Mouse (Mus musculus) hindbrain, embryonic 13.5 days (tissue): ENCODE data around the gene Ddah2. TPM values are rescaled to one million over a fixed set of nuclear protein-coding genes. Genes with fewer than 3 reads are reported as not detected.

Source experiments
- ATAC-seq: fragments of 200-750 bp; cut with Nextera tagmentation; 2 replicates; pipeline ENCODE4 v1.8.0; 2017; ENCODE audit warnings: moderate TSS enrichment; ENCODE audit not compliant: low FRiP score
- H3K27ac ChIP-seq: fragments of 300-500 bp; sonication (generic); 2 replicates; pipeline ENCODE4 v1.5.1; 2015; ENCODE audit warnings: inconsistent platforms, mild to moderate bottlenecking, moderate library complexity
- H3K27me3 ChIP-seq: fragments of 300-500 bp; sonication (generic); 2 replicates; pipeline ENCODE4 v1.6.1; 2015; ENCODE audit warnings: mild to moderate bottlenecking, inconsistent platforms
- H3K36me3 ChIP-seq: fragments of 300-500 bp; sonication (generic); 2 replicates; pipeline ENCODE4 v1.6.1; 2015; ENCODE audit warnings: mild to moderate bottlenecking, inconsistent platforms
- H3K4me1 ChIP-seq: fragments of 300-500 bp; sonication (generic); replicated peaks from 2 replicates; pipeline ENCODE4 v1.6.1; 2015; ENCODE audit warnings: inconsistent platforms
- H3K4me2 ChIP-seq: fragments of 300-500 bp; sonication (generic); 2 replicates; pipeline ENCODE4 v1.6.1; 2015; ENCODE audit warnings: inconsistent platforms, mild to moderate bottlenecking, moderate library complexity
- H3K4me3 ChIP-seq: fragments of 300-500 bp; sonication (generic); 2 replicates; pipeline ENCODE4 v1.5.1; 2015; ENCODE audit warnings: mild to moderate bottlenecking, inconsistent platforms
- H3K9ac ChIP-seq: fragments of 300-500 bp; sonication (generic); 2 replicates; pipeline ENCODE4 v1.6.1; 2015; ENCODE audit warnings: mild to moderate bottlenecking, inconsistent platforms
- H3K9me3 ChIP-seq: fragments of 300-500 bp; sonication (generic); 2 replicates; pipeline ENCODE4 v1.6.1; 2016; ENCODE audit warnings: inconsistent platforms
- WGBS: fragments of 180-500 bp; shearing (Covaris S2); methylation state at CpG from one replicate; pipeline ENCODE4 v1.1.7; 2015; 5-methylcytosine and 5-hydroxymethylcytosine counted together
- polyA plus RNA-seq: library from polyadenylated mRNA; unstranded; fragments of >200 nt; fragmentation: Nextera tagmentation; extraction: Ambion mirVana; gene quantifications from 2 replicates; pipeline ENCODE4 v1.2.1, GENCODE M21; 2015

Gene Ddah2
- polyA plus RNA-seq, 1 experiment from 2014 or later: 426 TPM

DNA sequence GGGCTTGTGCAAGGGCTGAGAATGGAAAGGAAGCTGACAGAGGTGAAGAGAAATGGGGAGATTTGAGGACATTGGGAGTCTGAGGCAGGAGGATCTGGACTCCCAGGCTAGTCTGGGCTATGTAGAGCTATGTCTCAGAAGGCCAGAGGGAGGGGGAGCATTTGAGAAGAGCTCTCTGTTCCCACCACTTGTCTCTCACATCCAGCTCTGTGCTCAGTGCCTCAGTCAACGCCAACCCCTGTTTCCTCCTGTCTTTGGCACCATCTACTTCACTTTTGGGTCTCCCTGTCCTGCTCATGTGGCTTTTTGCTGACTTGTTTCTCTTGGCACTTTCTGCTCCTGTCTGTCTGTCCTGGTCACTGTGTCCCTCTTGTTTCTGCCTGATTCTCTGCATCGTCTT, 18.4 kb downstream of the Ddah2 start:
- Histone ChIP-seq H3K4me1 (peaks cover 12% of the 10 kb centered on the region), H3K36me3 (no peaks in the 10 kb centered on the region), H3K27ac (no peak overlapping the region), H3K9me3 (no peaks in the 10 kb centered on the region), H3K27me3 (no peaks in the 10 kb centered on the region), H3K4me2 (peak overlapping the region; percentile 44), H3K4me3 (no peak overlapping the region), H3K9ac (peak overlapping the region; percentile 44)
- 40% methylated on average over 2 of the region's 2 CpGs for WGBS
- no peak for ATAC-seq

DNA sequence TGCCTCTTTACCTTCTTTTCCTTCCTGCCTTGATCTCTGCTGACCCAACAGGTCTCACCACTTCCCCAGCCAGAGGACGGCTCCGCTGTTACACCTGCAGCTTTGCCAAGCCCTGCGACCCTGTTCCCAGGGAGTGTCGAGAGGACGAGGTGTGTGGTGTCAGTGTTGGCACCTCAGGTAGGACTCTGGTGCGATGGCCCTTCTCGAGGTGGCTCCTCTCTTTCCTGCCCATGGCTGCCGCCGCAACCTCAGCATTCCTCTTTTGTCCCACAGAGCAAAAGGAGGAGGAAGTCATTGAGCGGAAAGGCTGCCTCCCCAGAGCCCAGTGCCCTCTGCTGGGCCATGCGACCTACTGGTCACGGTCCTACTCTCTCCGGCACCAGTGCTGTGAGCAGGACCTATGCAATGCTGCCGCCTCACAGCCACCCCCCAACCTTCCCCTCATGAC, 19.0 kb downstream of the Ddah2 start, which contains the start of gene Ly6g6d:
Ly6g6d (minus strand) TSS at position 280 of the 448 bp plus-strand sequence.
- Histone ChIP-seq H3K27me3 (no peaks in the 10 kb centered on the region), H3K36me3 (no peaks in the 10 kb centered on the region), H3K9ac (peak within 1 kb of the TSS; percentile 44), H3K4me1 (peaks cover 12% of the 10 kb centered on the region), H3K9me3 (no peaks in the 10 kb centered on the region), H3K4me2 (peak within 1 kb of the TSS; percentile 44), H3K27ac (no peak within 1 kb of the TSS; the same call in 1 of the 2 replicates), H3K4me3 (peak within 1 kb of the TSS; percentile 10; the same call in 1 of the 2 replicates)
- 14% methylated on average over 14 of the region's 14 CpGs for WGBS
- ATAC-seq: no peak

DNA sequence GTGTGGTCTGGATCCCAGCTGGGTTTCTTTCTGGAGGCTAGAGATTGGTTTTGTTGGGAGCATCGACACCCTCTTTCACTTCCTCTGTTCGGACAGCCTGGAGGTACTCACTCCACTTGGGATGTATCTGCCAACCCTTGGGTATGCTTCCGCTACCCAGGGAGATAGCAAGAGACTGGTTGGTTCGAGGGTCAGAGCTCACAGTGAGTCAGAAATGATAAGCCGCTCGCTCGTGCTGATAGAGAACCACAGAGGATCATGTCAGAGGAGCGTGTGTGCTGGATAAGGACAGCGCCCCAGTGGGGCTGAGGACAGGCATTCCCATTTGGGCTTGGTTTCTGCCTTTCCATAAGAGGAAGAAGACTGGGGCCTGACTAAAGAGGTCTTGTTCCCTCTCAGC, 20.9 kb downstream of the Ddah2 start:
- 74% methylated on average over 9 of the region's 9 CpGs for WGBS
- Histone ChIP-seq H3K4me3 (no peak overlapping the region), H3K9me3 (no peaks in the 10 kb centered on the region), H3K27me3 (no peaks in the 10 kb centered on the region), H3K27ac (no peak overlapping the region), H3K36me3 (no peaks in the 10 kb centered on the region), H3K4me2 (no peak overlapping the region), H3K9ac (no peak overlapping the region), H3K4me1 (peaks cover 12% of the 10 kb centered on the region)
- ATAC-seq: no peak

DNA sequence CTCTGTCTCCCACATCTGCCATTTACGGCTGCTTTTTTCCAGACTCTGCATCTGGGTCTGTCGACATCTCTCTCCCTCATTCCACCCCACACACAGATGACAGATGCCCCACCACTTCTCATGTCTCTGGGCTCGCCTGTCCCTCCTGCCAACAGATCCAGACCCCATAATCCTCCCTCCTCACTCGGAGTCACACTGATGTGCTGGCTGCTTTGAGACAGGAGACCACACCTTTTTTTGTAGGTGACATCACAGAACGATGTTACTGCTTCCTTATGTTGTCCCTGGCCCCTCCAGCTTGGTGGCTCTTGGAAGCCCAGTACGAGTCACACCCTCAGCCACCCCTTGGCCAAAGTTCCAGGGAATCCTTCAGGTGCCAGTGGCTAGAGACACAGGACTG, 21.4 kb downstream of the Ddah2 start:
- WGBS: 71% methylated on average over 6 of the region's 6 CpGs
- no peak overlapping the region for H3K27ac ChIP-seq
- H3K9me3 ChIP-seq: no peaks in the 10 kb centered on the region
- H3K36me3 ChIP-seq: no peaks in the 10 kb centered on the region
- no peaks in the 10 kb centered on the region for H3K27me3 ChIP-seq
- H3K4me2 ChIP-seq: no peak overlapping the region
- H3K4me1 ChIP-seq: peaks cover 12% of the 10 kb centered on the region
- H3K4me3 ChIP-seq: no peak overlapping the region
- no peak for ATAC-seq
- no peak overlapping the region for H3K9ac ChIP-seq

DNA sequence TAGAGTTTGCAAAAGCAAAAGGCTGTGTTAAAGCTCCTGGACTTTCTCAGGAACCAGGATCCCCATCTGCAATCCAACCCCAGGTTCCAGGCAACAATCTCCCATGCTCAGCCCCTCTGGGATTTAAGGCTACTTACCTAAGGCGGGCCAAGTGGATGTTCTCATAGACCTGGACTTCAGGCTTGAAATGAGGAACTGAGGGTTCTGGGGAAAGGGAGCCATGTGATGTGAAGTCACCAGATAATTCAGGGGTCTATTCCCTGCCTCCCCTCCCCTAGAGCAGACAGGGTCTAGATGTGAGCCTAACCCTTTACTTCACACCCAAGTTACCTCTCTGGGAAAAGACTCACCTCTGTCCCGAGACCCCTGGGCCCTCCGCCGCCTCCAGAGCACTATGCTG, 21.9 kb downstream of the Ddah2 start:
- H3K4me1 ChIP-seq: peaks cover 12% of the 10 kb centered on the region
- no peak overlapping the region for H3K4me2 ChIP-seq
- ATAC-seq: no peak
- H3K36me3 ChIP-seq: no peaks in the 10 kb centered on the region
- WGBS: 54% methylated on average over 4 of the region's 4 CpGs
- H3K9ac ChIP-seq: no peak overlapping the region
- H3K9me3 ChIP-seq: no peaks in the 10 kb centered on the region
- no peaks in the 10 kb centered on the region for H3K27me3 ChIP-seq
- no peak overlapping the region for H3K27ac ChIP-seq
- no peak overlapping the region for H3K4me3 ChIP-seq

DNA sequence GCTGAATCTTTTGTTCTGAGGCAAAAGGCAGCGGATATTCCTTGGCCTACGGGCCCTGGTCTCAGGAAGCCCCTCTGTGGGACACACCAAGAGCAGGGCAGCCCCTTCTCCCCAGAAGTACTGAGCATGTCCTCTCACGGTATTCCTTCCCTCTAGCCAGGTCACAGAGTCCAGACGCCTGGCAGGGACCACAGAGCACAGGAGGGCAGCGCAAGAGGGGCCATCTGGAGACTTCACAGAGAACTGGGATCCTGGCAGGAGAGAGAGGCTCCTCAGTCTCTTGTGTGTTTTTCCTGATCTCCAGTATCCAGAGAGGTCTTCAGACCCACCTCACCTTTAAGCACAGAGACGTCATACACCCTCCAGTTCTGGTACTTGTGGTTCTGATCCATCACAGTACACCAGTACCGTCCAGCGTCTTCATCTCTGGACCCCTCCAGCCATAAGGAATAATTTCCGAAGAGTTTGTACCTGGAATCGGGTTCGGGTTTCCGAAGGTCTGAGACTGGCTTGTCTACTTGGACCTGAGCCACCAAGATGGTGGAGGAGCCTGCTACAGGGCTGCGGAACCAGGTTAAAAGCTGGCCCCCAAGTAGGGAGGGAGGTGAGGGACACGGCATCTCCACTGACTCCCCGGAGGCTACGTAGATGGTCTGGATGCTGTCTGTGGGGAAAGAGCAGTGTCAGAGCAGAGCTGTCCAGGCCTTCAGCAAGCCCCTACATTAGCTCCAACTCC, 24.2 kb downstream of the Ddah2 start:
- no peaks in the 10 kb centered on the region for H3K36me3 ChIP-seq
- H3K9me3 ChIP-seq: no peaks in the 10 kb centered on the region
- H3K4me1 ChIP-seq: peaks cover under 1% of the 10 kb centered on the region
- 85% methylated on average over 16 of the region's 16 CpGs for WGBS
- H3K9ac ChIP-seq: no peak overlapping the region
- no peak overlapping the region for H3K27ac ChIP-seq
- no peak overlapping the region for H3K4me3 ChIP-seq
- H3K4me2 ChIP-seq: no peak overlapping the region
- ATAC-seq: no peak
- H3K27me3 ChIP-seq: no peaks in the 10 kb centered on the region

DNA sequence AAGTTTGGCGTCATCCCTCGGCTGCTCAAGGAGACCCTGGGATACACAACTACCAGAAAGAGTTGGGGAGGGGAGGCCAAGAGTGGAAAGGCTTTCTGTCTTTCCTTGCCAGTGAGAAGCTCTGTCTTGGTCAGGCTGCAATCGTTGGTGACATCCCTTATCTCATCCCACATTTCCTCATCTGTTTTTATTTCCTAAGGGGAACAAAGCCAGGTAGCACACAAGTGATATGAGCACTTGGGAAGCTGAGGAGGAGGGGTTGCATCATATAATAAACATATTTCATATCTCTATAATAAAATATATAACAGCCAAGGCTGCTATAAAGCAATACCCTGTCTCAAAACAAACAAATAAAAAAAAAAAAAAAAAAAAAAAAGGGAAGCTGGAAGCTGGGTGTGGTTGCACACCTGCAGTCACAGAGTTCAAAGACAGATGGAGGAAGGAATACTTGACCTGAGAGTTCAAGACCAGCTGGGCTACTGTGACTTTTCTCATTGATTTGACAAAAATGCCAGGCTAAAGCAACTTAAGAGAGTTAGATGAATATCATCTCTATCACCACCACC, 25.2 kb downstream of the Ddah2 start:
- Histone ChIP-seq H3K27ac (no peak overlapping the region), H3K9ac (no peak overlapping the region), H3K4me3 (no peak overlapping the region), H3K9me3 (no peaks in the 10 kb centered on the region), H3K4me2 (no peak overlapping the region), H3K36me3 (no peaks in the 10 kb centered on the region), H3K27me3 (no peaks in the 10 kb centered on the region), H3K4me1 (no peaks in the 10 kb centered on the region)
- ATAC-seq: no peak
- 86% methylated on average over 3 of the region's 3 CpGs for WGBS

DNA sequence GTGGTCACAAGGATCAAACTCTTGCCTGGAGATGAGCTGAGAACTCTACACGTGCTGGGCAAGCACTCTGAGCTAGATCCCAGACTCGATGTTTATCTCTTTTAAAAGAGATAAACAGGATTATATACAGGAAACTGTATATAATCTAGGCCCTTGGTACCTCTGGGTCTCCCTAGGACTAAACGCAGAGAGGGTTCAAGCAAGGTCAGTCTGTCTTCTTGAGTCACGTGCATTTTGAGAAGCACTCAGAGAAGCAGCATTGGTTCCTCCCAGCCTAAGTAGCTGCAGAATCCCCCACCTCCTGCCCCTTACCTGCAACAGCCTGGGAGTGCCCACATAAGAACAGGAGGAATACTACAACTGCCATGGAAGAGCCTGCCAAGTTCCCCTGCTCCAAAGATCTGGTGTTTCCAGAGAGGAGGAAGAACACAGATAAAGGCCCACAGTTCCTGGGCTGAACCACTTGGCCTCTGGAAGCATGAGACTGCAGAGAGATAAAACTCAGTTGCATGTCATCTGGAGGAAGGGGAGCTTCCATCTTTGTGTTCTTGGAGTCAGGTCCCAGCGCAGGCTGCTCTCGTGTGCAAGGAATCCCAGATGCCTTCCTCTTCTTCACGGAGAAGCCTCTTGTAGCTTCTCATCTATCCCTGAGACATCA, 26.5 kb downstream of the Ddah2 start, which contains the start of gene Ly6g6f:
Ly6g6f (minus strand) TSS at position 403 of the 658 bp plus-strand sequence.
- H3K4me3 ChIP-seq: no peak within 1 kb of the TSS
- H3K27ac ChIP-seq: no peak within 1 kb of the TSS
- H3K4me2 ChIP-seq: no peak within 1 kb of the TSS
- no peaks in the 10 kb centered on the region for H3K36me3 ChIP-seq
- H3K27me3 ChIP-seq: no peaks in the 10 kb centered on the region
- no peak for ATAC-seq
- H3K9me3 ChIP-seq: no peaks in the 10 kb centered on the region
- no peak within 1 kb of the TSS for H3K9ac ChIP-seq
- 84% methylated on average over 7 of the region's 7 CpGs for WGBS
- H3K4me1 ChIP-seq: peaks cover 7% of the 10 kb centered on the region

DNA sequence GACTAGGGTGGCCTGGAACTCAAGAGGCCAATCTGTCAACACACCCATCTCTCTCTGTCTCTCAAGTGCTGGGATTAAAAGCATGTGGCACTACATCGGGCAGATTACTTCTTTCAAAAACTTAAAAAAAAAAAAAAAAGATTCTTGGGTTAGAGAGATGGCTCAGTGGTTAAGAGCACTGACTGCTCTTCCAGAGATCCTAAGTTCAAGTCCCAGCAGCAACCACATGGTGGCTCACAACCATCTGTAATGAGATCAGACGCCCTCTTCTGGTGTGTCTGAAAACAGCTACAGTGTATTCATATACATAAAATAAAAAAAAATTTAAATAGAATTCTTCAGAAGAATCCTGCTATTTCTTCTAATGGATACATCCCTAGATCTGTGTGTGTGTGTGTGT, 29.3 kb downstream of the Ddah2 start:
- 64% methylated on average over 2 of the region's 2 CpGs for WGBS
- H3K4me1 ChIP-seq: peaks cover 15% of the 10 kb centered on the region
- no peak overlapping the region for H3K9ac ChIP-seq
- no peak overlapping the region for H3K4me2 ChIP-seq
- no peak for ATAC-seq
- no peak overlapping the region for H3K27ac ChIP-seq
- no peak overlapping the region for H3K4me3 ChIP-seq
- no peaks in the 10 kb centered on the region for H3K27me3 ChIP-seq
- no peaks in the 10 kb centered on the region for H3K9me3 ChIP-seq
- H3K36me3 ChIP-seq: peaks cover 22% of the 10 kb centered on the region

DNA sequence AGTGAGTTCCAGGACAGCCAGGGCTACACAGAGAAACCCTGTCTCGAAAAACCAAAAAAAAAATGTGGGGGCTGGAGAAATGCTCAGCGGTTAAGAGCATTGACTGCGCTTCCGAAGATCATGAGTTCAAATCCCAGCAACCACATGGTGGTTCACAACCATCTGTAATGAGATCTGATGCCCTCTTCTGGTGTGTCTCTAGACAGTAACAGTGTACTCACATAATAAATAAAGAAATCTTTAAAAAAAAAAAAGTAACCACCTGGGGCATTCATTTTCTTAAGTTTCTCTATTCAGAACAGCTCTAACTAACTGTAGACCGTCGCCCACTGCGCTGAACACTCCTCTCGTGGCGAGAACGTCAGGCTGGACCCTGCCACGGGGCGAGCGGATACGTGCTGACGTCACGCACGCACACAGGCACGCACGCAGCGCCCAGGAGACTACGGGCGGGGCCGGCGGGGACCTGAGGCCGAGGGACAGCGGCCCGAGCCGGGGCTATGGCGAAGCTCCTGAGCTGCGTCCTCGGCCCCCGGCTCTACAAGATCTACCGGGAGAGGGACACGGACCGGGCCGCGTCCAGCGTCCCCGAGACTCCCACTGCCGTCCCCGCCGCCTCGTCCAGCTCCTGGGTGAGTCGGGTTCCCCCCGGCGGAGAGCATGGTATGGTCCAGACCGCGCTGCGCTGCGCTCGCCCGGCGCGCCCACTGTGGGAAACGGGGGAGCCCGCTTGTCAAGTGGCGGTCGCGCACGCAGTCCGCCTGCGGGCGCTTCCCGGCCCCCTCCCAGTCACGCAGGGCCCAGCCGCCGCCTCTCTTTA, 30.2 kb downstream of the Ddah2 start, which contains the start of gene Abhd16a:
Abhd16a (plus strand) TSS at position 439 of the 820 bp plus-strand sequence.
- Histone ChIP-seq H3K36me3 (peaks cover 30% of the 10 kb centered on the region), H3K27me3 (no peaks in the 10 kb centered on the region), H3K4me2 (peak within 1 kb of the TSS; percentile 68), H3K27ac (peak within 1 kb of the TSS; percentile 98), H3K9me3 (no peaks in the 10 kb centered on the region), H3K4me1 (peaks cover 15% of the 10 kb centered on the region), H3K4me3 (peak within 1 kb of the TSS; percentile 60), H3K9ac (peak within 1 kb of the TSS; percentile 90)
- 3% methylated on average over 60 of the region's 67 CpGs for WGBS
- ATAC-seq: peak; percentile 98

DNA sequence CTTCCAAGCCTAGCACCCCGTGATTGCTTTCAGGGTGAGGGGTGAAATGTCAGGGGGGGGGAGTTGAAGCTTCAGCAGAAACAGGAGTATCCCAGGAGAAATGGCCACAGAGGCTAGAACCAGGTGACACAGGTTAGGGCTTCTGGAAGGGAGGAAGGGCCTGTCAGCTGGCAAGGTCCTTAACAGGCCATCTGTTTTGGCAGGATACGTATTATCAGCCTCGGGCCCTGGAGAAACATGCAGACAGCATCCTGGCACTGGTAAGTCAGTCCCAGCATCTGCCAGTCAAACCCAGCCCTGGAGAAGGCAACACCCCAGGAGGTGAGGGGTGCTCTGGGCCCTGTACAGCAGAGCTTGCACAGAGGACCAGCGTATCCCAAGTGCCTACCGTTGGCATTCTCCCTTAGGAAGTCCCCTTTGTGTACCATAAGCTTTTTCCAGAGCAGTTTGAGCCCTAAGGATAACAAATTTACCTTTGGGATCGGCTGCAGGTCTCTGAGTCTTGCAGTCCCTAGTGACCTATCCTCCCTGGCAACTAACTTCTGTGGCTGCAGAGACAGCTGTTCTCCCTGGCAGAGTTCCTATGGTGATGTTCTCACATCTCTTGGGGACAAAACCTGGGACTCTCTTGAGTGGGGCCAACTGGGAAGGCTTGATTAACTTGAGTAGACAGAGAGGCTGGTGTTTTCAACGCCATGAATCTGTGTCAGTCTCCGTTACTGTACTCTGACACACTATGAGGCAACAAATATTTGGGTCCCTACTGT, 31.5 kb downstream of the Ddah2 start:
- no peaks in the 10 kb centered on the region for H3K9me3 ChIP-seq
- H3K4me2 ChIP-seq: peak overlapping the region; percentile 68
- peak overlapping the region; percentile 90 for H3K9ac ChIP-seq
- peaks cover 15% of the 10 kb centered on the region for H3K4me1 ChIP-seq
- peak overlapping the region; percentile 60 for H3K4me3 ChIP-seq
- peaks cover 43% of the 10 kb centered on the region for H3K36me3 ChIP-seq
- no peak for ATAC-seq
- WGBS: 55% methylated on average over 8 of the region's 8 CpGs
- H3K27me3 ChIP-seq: no peaks in the 10 kb centered on the region
- peak overlapping the region; percentile 98 for H3K27ac ChIP-seq
